ENCODE assay signal across 30 mouse cellular contexts in genomic region chr7:135684938-135685337, GRCm38 (mm10). TPM values are rescaled to one million over a fixed set of nuclear protein-coding genes. Genes with fewer than 3 reads are reported as not detected.
DNase-seq lines count a peak whose midpoint lies in the region; ATAC-seq and TF ChIP-seq lines count a peak whose summit lies in the region.
"Had no signal": no experiment of that assay in that cellular context is flagged by ENCODE, and none has a peak within 500 bp of the region (broad histone marks: within the 10 kb centered on the region; RNA-seq: fewer than 3 reads in every experiment).

No protein-coding gene starts in this region.

- DNase-seq in A20 (ENCODE audit: low read depth, low spot score), result peak; percentile 59
- no peak for DNase-seq in CH12.LX (ENCODE audit: extremely low read depth)
- no peak for DNase-seq in liver, embryonic 11.5 days (ENCODE audit: low spot score)
- DNase-seq in heart, embryonic 10.5 days (ENCODE audit: low spot score), result no peak
- no peak for DNase-seq in spleen, postnatal 14 days (ENCODE audit: low spot score in 2 of 2)
- no peak for DNase-seq in neural tube, embryonic 10.5 days (ENCODE audit: extremely low spot score, low spot score)
- DNase-seq in frontal cortex, postnatal 10 days (ENCODE audit: low spot score in 2 of 2), result no peak
- DNase-seq: adrenal gland, postnatal 25 days; cerebellum, adult 11-12 months; cerebellum, adult 9-11 months; heart, postnatal 36 days; kidney, adult 2 months; layer of hippocampus, postnatal 36 days; left cerebral cortex, postnatal 4 days; lung, embryonic 14.5 days; lung, postnatal 14 days; spleen, adult 18-20 months; thymus, adult 18-20 months; thymus, postnatal 36 days had no signal

- no peak for TF ChIP-seq CTCF in CH12.LX (conservative IDR thresholded peaks at IDR 0.05 in 1 of 2, IDR thresholded peaks at IDR 0.05 in 1 of 2; ENCODE audit: low read depth in 2 of 2, low read length in 2 of 2)

- TF ChIP-seq EP300 in CH12.LX (IDR thresholded peaks at IDR 0.05; ENCODE audit: low read length), result no peak

- no peaks in the 10 kb centered on the region for H3K27me3 ChIP-seq in CH12.LX (replicated peaks)
- H3K27me3 ChIP-seq in liver, embryonic 11.5 days (replicated peaks; ENCODE audit: control insufficient read depth, insufficient read depth, low read length), result no peaks in the 10 kb centered on the region
- H3K27me3 ChIP-seq in liver, embryonic 16.5 days (ENCODE audit: control insufficient read depth, insufficient read depth, low read depth, low read length), result no peaks in the 10 kb centered on the region
- H3K27me3 ChIP-seq in heart, embryonic 10.5 days (ENCODE audit: insufficient read depth, poor library complexity, severe bottlenecking), result no peaks in the 10 kb centered on the region
- H3K27me3 ChIP-seq: forebrain, embryonic 15.5 days; heart, embryonic 15.5 days; hindbrain, embryonic 12.5 days; intestine, embryonic 15.5 days; megakaryocyte, embryonic 14.5 days; midbrain, embryonic 13.5 days had no signal

- no peak; the same call in 1 of the 2 replicates for TF ChIP-seq POLR2A in CH12.LX (IDR thresholded peaks at IDR 0.05; ENCODE audit: low read depth, low read length)

- H3K4me1 ChIP-seq in CH12.LX (ENCODE audit: control insufficient read depth in 1 of 2, insufficient read depth in 2 of 2), result no peaks in the 10 kb centered on the region
- no peaks in the 10 kb centered on the region for H3K4me1 ChIP-seq in liver, embryonic 11.5 days (replicated peaks; ENCODE audit: control insufficient read depth, insufficient read depth, low read length)
- no peaks in the 10 kb centered on the region for H3K4me1 ChIP-seq in liver, embryonic 16.5 days (ENCODE audit: control insufficient read depth, low read depth, low read length)
- no peaks in the 10 kb centered on the region for H3K4me1 ChIP-seq in heart, embryonic 10.5 days
- H3K4me1 ChIP-seq: forebrain, embryonic 15.5 days; heart, embryonic 15.5 days; hindbrain, embryonic 12.5 days; intestine, embryonic 15.5 days; midbrain, embryonic 13.5 days had no signal

- TF ChIP-seq RAD21 in CH12.LX (IDR thresholded peaks at IDR 0.05; ENCODE audit: low read depth, low read length), result no peak

- no peak overlapping the region for H3K27ac ChIP-seq in CH12.LX (ENCODE audit: insufficient read depth, low read depth)
- no peak overlapping the region for H3K27ac ChIP-seq in liver, embryonic 11.5 days (ENCODE audit: low read depth, low read length)
- H3K27ac ChIP-seq in liver, embryonic 16.5 days (ENCODE audit: low read length), result no peak overlapping the region
- H3K27ac ChIP-seq in heart, embryonic 10.5 days, result no peak overlapping the region
- H3K27ac ChIP-seq: forebrain, embryonic 15.5 days; heart, embryonic 15.5 days; hindbrain, embryonic 12.5 days; hindbrain, postnatal 0 days; intestine, embryonic 15.5 days; kidney, postnatal 0 days; midbrain, embryonic 13.5 days; stomach, postnatal 0 days had no signal

- dilution Hi-C loops in CH12.LX (cut with MboI; ENCODE audit: extremely low pct_ligation_motif_present, extremely low pct_unique_long_range_greater_than_20kb, low sequenced_read_pairs), result no loop called here

- peak; percentile 32; the same call in 1 of the 2 replicates for ATAC-seq in liver, embryonic 11.5 days (replicated peaks; ENCODE audit: low FRiP score)
- ATAC-seq in liver, embryonic 16.5 days (ENCODE audit: low read depth), result peak; percentile 9; the same call in 1 of the 2 replicates
- ATAC-seq: forebrain, embryonic 15.5 days; hindbrain, postnatal 0 days; intestine, embryonic 15.5 days; midbrain, embryonic 13.5 days had no signal

- no peak overlapping the region for H3K4me2 ChIP-seq in CH12.LX (ENCODE audit: insufficient read depth, low read depth, poor library complexity, severe bottlenecking)
- no peak overlapping the region for H3K4me2 ChIP-seq in liver, embryonic 11.5 days
- H3K4me2 ChIP-seq in liver, embryonic 16.5 days (ENCODE audit: low read depth, low read length), result no peak overlapping the region
- H3K4me2 ChIP-seq: forebrain, embryonic 15.5 days; heart, embryonic 15.5 days; hindbrain, embryonic 12.5 days; intestine, embryonic 15.5 days; lung, embryonic 14.5 days; midbrain, embryonic 13.5 days had no signal

- no peak overlapping the region for H3K9ac ChIP-seq in CH12.LX (ENCODE audit: insufficient read depth, low read depth)
- no peak overlapping the region for H3K9ac ChIP-seq in liver, embryonic 11.5 days (ENCODE audit: low read depth, low read length)
- H3K9ac ChIP-seq in liver, embryonic 16.5 days (ENCODE audit: low read depth, low read length), result no peak overlapping the region
- H3K9ac ChIP-seq: forebrain, embryonic 15.5 days; heart, embryonic 15.5 days; hindbrain, embryonic 12.5 days; intestine, embryonic 15.5 days; lung, embryonic 14.5 days; midbrain, embryonic 13.5 days had no signal

- in situ Hi-C loops in CH12.LX (cut with MboI; ENCODE audit: low pct_ligation_motif_present, low pct_unique_long_range_greater_than_20kb, low sequenced_read_pairs), result loop anchor here (5.0 kb wide), 1 partner anchor 52 kb away; no protein-coding TSS in a partner anchor

- H3K79me2 ChIP-seq in CH12.LX (replicated peaks; ENCODE audit: control insufficient read depth, extremely low read depth, insufficient read depth, poor library complexity, severe bottlenecking), result no peaks in the 10 kb centered on the region

- H3K36me3 ChIP-seq in CH12.LX (replicated peaks in 1 of 2; ENCODE audit: control insufficient read depth in 1 of 2, insufficient read depth in 1 of 2, low read length in 1 of 2), result peaks cover 51 to 66% of the 10 kb centered on the region in 2 experiments
- H3K36me3 ChIP-seq in liver, embryonic 11.5 days (ENCODE audit: control insufficient read depth, insufficient read depth, low read length), result peaks cover 31% of the 10 kb centered on the region
- peaks cover 53% of the 10 kb centered on the region for H3K36me3 ChIP-seq in liver, embryonic 16.5 days (ENCODE audit: control insufficient read depth, insufficient read depth)
- peaks cover 49% of the 10 kb centered on the region for H3K36me3 ChIP-seq in heart, embryonic 10.5 days

- no peak overlapping the region for H3K4me3 ChIP-seq in CH12.LX (replicated peaks in 1 of 3; ENCODE audit: low read depth in 2 of 3, low read length in 2 of 3, poor library complexity in 1 of 3)
- H3K4me3 ChIP-seq in liver, embryonic 11.5 days (ENCODE audit: low read depth, low read length), result no peak overlapping the region
- H3K4me3 ChIP-seq in liver, embryonic 16.5 days (ENCODE audit: low read depth, low read length), result no peak overlapping the region
- no peak overlapping the region for H3K4me3 ChIP-seq in heart, embryonic 10.5 days
- H3K4me3 ChIP-seq: forebrain, embryonic 15.5 days; heart, embryonic 15.5 days; hindbrain, embryonic 12.5 days; intestine, embryonic 15.5 days; megakaryocyte, embryonic 14.5 days; midbrain, embryonic 13.5 days had no signal

- 84% methylated on average over 7 of the region's 7 CpGs for WGBS in liver, embryonic 11.5 days
- 72% methylated on average over 7 of the region's 7 CpGs for WGBS in liver, embryonic 16.5 days (ENCODE audit: insufficient replicate concordance)
- WGBS in heart, embryonic 10.5 days, result 79% methylated on average over 7 of the region's 7 CpGs

- no peaks in the 10 kb centered on the region for H3K9me3 ChIP-seq in CH12.LX (replicated peaks; ENCODE audit: low read length)
- no peaks in the 10 kb centered on the region for H3K9me3 ChIP-seq in liver, embryonic 11.5 days (ENCODE audit: control insufficient read depth, low read length)
- H3K9me3 ChIP-seq in liver, embryonic 16.5 days (replicated peaks; ENCODE audit: control insufficient read depth, low read length), result no peaks in the 10 kb centered on the region
- no peaks in the 10 kb centered on the region for H3K9me3 ChIP-seq in heart, embryonic 10.5 days
- H3K9me3 ChIP-seq: forebrain, embryonic 15.5 days; G1E; heart, embryonic 15.5 days; hindbrain, embryonic 12.5 days; intestine, embryonic 15.5 days; megakaryocyte, embryonic 14.5 days; midbrain, embryonic 13.5 days had no signal

TF ChIP-seq in CH12.LX, 34 proteins besides CTCF, POLR2A, EP300 and RAD21:
- TF ChIP-seq MXI1 (IDR thresholded peaks at IDR 0.05; ENCODE audit: low read depth, low read length) (no peak), POLR2AphosphoS2 (IDR thresholded peaks at IDR 0.05; ENCODE audit: low read depth, low read length) (peak; percentile 50; the same call in 1 of the 2 replicates)

RNA-seq across cellular contexts. Expression of gene Mki67, which starts 31.2 kb away (rescaled TPM):
- 73.1 and 86.7 TPM in 2 replicates for total RNA-seq in CH12.LX (2012; rRNA removed)
- 57.0 and 57.8 TPM in 2 replicates for total RNA-seq in CH12.LX (2014; rRNA removed)
- polyA plus RNA-seq in CH12.LX (2012; ENCODE audit: insufficient read length, low read depth), result 98.5 and 102 TPM in 2 replicates
- polyA plus RNA-seq in liver, embryonic 11.5 days (2014; fragmentation: Nextera tagmentation; extraction: Ambion mirVana), result 75.1 and 79.3 TPM in 2 replicates
- 81.1 and 89.2 TPM in 2 replicates for polyA plus RNA-seq in liver, embryonic 16.5 days (2015; fragmentation: Nextera tagmentation; extraction: Ambion mirVana)
- 36.1 and 41.1 TPM in 2 replicates for polyA plus RNA-seq in heart, embryonic 10.5 days (2016; fragmentation: Nextera tagmentation; extraction: Ambion mirVana)
